Mouse (Mus musculus) T-helper 2 cell (primary cell): Measurements from ENCODE around the gene Obsl1.

Experiments
- in situ Hi-C: fragments of 300-600 bp; cut with MboI, MseI; formaldehyde crosslinking; loops from one replicate; pipeline ENCODE4 v1.15.1; 2025; ENCODE audit warnings: high pct_unique_total_duplicates

The Obsl1 gene

GRCm38 (mm10) chr1:75505956-75506831, at the start of gene Obsl1:
Gene Obsl1, minus strand, starts transcription at chr1:75506452.
- in situ Hi-C loops: no loop called here

DNA sequence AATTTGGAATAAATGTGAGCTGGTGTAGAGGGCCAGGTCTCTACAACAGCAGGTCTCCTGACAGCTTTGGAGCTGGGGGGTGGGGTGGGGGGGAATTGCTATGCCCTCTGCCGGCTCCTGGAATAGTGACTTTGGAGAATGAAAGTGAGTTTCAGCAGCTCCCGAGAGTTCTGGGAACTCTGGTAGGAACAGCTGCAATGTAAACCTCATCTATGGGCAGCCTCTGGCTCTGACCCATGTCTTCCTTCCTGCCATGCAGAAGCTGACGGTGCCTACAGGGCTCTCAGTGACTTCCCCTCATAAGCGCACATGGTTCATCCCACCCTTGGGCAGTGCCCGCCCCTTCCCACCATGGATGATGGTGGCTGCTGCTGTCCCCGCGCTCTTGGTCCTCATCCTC, 49.4 kb upstream of the Obsl1 start:
- in situ Hi-C loops: no loop called here

DNA sequence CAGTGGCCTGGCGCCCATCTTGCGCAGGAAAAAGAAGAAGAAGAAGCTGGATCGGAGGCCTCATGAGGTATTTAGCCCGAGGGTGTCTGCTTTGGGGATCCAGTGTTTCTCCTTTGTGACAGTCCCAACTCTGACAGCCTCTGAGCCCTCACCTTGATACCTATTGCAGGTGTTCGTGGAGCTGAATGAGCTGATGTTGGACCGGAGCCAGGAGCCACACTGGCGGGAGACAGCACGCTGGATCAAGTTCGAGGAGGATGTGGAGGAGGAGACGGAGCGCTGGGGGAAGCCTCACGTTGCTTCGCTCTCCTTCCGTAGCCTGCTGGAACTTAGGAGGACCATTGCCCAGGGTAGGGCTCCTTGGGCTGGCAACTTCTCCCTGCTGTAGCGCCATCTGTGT, 44.3 kb upstream of the Obsl1 start:
- in situ Hi-C loops: no loop called here

- in situ Hi-C loops: no loop called here
Observed at GRCm38 (mm10) chr1:75549289-75550279, 43.3 kb upstream of the Obsl1 start.

- in situ Hi-C loops: no loop called here
Observed at GRCm38 (mm10) chr1:75548871-75549270, 42.6 kb upstream of the Obsl1 start.

DNA sequence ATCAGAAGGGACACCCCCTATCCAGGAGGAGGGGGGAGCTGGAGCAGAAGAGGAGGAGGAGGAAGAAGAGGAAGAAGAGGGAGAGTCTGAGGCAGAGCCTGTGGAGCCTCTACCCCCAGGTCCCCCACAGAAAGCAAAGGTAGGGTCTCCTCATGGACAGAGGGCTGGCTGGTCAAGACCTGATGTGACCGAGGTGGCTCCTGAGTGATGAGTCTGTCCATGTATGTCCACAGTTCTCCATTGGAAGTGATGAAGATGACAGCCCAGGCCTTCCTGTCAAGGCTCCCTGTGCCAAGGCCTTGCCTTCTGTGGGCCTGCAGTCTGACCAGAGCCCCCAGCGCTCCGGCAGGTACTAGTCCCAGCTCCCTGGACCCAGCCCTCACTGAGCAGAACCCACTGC, 41.8 kb upstream of the Obsl1 start:
- in situ Hi-C loops: no loop called here

GRCm38 (mm10) chr1:75547351-75547750, 41.1 kb upstream of the Obsl1 start:
- in situ Hi-C loops: no loop called here

GRCm38 (mm10) chr1:75545965-75546956, 40.0 kb upstream of the Obsl1 start, which contains the start of gene Slc4a3:
Gene Slc4a3, plus strand, starts transcription at chr1:75546266.
- in situ Hi-C loops: no loop called here

GRCm38 (mm10) chr1:75544351-75544750, 38.1 kb upstream of the Obsl1 start:
- in situ Hi-C loops: no loop called here

DNA sequence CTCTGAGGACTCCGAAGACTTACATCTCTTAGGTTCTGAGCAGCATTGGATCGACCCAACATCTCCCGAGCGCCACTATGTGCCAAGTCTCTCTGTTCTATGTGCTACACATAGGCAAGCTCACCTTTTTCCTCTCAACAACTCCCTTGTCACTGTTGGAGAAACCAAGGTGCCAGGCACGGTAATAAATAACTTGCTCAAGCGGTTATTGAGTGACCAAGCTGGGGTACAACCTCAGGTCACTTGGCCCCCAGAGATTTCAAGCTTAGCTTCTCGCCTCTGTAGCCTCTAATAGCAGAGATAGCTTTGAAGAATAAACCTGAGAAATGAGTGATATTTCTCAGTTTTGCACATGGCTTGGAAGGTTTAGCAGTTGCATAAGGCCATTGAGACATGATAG, 35.2 kb upstream of the Obsl1 start:
- in situ Hi-C loops: no loop called here

DNA sequence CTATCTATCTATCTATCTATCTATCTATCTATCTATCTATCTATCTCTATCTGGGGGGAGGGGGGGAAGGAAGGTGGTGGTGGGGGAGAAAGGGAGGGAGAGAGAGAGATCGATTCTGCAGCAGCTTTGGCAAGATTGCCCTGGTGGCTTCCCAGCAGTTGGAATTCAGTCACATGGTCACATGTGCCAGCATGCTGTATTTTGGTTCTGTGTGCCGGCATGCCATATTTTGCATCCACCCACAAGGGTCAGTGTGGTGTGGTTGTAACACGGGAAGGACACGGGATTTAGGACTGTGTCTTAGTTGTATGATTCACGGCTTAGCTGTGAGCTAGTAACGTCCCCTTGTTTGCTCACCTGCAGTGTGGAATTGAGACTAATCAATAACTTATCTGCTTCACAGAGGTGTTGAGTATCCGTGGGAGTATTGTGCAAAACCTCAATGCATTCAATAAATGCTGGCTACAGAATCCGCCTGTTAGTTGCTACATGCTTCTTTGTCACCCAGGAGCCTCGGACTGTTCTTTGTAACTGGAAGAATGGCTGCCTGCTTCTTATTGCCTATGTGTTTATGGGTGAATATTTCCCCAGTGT, 32.4 kb upstream of the Obsl1 start:
- in situ Hi-C loops: no loop called here

GRCm38 (mm10) chr1:75537587-75537986, 31.3 kb upstream of the Obsl1 start:
- in situ Hi-C loops: no loop called here

- in situ Hi-C loops: no loop called here
Observed at GRCm38 (mm10) chr1:75533325-75534252, 27.3 kb upstream of the Obsl1 start.

GRCm38 (mm10) chr1:75532280-75533172, 26.3 kb upstream of the Obsl1 start:
- in situ Hi-C loops: no loop called here

DNA sequence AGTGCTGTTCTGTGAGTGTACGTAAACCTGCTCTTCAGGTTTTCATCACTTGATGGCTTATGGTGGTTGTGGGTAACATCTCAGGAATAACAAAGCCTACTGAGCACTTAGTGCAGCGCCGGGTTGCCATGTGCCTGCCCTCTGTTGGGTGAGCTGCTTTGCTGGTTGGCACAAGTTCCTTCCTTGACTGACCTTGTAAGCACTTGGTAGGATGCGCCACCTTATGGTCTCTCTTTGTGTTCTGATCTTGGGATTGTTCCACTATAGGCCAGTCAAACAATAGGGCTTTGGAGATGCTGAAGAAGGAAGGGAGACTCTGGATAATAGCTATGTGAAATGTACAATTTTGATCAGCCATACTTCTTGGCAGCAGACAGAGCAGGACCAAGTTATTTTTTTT, 24.3 kb upstream of the Obsl1 start:
- in situ Hi-C loops: no loop called here

- in situ Hi-C loops: loop anchor here (5.0 kb wide), 1 partner anchor 42 kb away; no protein-coding TSS in a partner anchor
Observed at GRCm38 (mm10) chr1:75524679-75525078, 18.4 kb upstream of the Obsl1 start.

DNA sequence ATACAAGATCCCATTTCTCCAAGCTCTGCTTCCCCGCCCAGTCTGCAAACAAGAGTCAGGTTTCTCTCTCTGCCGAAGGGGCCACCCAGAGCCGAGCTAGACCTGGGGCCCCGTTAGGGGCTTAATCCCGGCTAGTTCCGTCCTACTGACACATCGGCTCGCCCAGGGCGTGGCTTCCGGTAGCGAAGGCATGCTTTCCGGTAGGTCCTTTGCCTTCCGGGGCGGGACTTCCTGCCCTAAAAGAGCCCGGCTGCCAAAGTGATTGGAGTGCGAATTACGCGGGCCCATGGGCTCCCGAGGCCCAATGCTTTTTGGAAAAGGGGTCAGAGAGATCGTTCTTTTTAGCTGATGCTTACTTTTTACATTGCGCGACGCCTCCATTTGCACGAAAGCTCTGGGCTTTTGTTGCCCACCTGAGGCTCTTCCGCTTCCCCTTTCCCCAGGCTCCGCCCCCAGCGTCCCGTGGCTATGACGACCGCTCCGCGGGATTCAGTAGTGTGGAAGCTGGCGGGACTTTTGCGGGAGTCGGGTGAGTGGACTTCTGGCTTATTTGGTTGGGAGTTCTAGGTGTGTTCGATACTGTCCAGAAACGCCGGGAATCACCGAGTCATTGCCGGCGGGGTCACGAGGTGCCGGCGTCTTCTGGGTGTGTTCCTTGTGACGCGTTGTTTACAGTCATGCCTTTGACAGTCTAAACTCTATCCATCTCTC, 15.2 kb upstream of the Obsl1 start, which contains the start of gene Stk11ip:
TSS of gene Stk11ip (plus strand) at position 209 of the 711 bp plus-strand sequence.
- in situ Hi-C loops: loop anchor here (5.0 kb wide), 1 partner anchor 39 kb away; no protein-coding TSS in a partner anchor

GRCm38 (mm10) chr1:75519576-75519975, 13.3 kb upstream of the Obsl1 start:
- in situ Hi-C loops: no loop called here
